Mouse (Mus musculus): ENCODE measurements at regions not wholly inside any gene's neighbourhood (a gene's known extent, or its start where the extent isn't known, plus 50 kb on each side); places are given as distances from the start of the nearest gene placed in this dataset.

DNA sequence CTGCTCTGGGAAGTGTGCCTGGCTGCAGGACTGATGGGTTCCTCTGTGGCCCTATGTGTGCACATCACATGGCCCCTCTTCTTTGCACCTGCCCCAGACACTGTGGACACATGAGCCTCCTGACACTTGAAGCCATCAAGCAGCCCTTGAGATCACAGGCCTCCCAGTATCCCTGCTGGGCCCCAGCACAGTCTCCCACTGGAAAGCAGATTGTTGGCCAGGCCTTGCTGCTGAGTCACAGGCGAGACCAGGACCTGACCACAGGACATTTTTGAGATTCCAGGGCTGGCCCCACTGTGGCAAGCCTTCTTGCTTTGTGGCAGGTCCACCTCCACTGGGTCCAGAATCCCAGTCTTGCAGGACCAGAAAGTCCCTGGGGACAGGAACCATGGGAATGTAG, 105.5 kb upstream of the Ccnd1 start:
- no peak for DNase-seq (ENCODE audit: low spot score in 2 of 2)

DNA sequence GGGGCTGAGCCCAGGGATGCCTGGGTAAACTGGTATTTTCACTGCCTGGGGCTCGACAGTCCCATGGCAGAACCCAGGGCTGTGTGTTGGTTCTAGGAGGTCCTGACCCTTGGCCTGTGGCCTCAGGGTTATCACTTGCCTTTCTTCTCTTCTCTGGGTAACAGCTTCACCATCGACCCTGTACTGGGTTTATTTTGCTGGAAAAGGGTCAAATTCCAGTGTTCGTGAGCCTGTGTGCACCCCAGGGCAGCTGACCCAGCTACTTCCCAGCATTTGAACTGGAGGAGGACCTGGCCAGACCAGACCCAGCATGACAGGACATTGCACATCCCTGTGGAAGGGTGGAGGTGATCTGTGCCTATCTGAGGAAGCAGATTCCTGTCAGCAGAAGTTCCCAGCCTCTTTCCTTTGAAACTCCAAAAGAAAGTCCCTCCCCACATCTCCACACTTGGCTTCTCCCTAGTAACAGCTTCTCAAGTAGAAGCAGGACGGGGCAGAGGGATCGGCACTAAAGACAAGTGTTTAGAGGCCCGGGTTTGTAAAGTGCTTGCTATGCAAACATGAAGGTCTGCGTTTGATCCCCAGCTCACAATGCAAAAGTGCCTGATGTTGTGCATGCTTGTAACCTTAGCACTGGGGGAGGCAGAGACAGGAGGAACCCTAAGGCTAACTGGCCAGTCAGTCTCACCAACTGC, 103.9 kb upstream of the Ccnd1 start:
- DNase-seq (ENCODE audit: low spot score in 2 of 2) = no peak

DNA sequence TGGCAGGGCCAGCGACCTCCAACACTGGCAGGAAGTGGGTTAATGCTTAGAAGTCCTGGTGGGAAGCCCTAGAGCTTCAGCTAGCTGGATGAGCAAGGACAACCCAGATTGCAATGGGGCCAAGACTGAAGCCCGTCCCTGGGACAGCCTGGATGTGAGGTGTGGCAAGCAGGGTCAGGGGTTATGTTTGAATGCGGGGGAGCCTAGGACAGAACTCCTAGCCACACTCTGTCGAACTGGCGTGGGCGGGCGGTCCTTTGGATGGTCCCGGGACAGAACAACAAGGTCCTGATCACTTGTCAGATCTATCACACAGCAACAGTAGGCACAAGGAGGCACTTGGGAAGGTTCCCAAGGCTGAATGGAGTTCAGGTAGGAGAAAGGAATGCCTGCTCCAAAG, 101.1 kb upstream of the Ccnd1 start:
- no peak for DNase-seq (ENCODE audit: low spot score in 2 of 2)

DNA sequence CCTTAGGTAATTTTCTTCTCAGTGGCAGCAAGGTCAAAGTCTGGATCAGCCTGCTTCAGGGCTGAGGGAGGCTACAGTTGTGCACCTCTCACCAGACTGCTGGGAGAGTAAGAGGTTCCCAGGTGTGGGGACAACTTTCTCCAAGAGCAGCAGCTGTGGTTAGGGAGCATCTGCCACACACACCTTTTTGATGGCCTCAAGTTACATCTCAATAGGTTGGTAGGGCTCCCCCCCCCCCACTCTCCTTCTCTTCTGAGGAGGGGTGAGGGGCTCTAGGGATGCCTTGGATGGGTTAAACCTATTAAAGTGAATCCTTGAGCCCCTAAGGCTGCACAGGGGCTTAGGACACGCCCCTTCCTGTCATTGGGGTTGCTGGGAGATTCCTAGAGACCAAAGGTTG, 94.7 kb upstream of the Ccnd1 start:
- no peak for DNase-seq (ENCODE audit: low spot score in 2 of 2)

DNA sequence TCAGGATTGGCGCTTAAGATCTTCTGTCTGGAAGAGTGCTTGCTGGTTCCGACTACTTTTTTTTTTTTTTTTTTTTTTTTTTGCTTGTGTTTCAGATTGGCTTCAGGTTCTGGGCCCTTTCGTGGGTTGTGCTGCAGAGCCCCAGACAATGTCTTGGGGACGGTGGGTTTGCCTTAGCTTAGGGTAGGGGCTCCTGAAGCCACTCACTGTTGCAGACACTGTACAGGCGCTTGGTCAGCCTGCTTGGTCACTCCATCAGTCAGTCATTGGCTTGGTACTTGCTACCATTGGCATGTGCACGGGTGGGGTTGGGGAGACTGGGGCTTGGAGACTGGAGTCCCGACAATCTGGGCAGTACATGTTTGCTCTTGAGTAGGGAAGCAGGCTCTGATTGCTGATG, 91.5 kb upstream of the Ccnd1 start:
- DNase-seq (ENCODE audit: low spot score in 2 of 2) = no peak

DNA sequence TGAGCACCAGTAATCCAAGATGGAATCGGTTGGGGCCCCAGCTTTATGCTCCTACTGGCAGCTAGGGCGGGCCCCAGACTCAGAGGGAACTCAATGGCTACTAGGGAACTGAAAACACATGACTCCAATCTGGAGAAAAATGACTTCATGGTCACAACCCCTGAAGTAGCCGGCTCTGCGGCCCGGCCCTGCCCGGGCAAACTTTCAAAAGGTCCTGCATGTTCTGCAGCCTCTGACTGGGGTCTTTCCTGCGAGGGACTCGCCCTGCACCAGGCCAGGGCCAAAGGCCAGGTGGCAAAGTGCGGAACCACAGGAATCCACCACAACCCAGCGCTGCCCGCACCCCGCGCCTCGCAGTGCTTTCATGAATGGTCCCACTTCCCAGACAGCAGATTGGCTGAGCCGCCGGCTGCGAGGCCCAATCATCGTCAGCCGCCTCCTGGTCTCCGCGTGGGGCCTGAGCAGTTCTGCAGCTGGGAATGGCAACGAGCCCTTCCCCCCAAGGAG, 91.0 kb upstream of the Ccnd1 start:
- peak; percentile 36 to 58 for DNase-seq (ENCODE audit: low spot score in 2 of 2)

DNA sequence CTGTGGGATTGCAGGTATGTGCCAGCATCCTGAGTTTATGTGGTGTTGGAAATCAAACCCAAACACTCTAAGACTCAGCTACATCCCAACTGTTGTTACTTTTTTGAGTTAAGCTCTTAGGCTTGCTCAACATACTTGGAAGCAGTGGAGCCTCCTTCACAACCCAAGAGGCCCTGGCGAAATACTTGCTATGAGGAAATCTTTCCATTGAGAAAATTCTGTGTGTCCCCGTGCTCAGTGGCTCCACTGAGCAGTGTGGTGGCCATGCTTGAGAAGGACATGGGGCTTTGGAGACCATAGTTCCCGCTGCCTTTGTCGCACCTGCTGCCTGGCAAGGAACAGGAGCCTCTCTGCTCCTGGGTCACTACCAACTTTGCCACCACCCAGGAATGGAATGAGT, 89.9 kb upstream of the Ccnd1 start:
- no peak for DNase-seq (ENCODE audit: low spot score in 2 of 2)

DNA sequence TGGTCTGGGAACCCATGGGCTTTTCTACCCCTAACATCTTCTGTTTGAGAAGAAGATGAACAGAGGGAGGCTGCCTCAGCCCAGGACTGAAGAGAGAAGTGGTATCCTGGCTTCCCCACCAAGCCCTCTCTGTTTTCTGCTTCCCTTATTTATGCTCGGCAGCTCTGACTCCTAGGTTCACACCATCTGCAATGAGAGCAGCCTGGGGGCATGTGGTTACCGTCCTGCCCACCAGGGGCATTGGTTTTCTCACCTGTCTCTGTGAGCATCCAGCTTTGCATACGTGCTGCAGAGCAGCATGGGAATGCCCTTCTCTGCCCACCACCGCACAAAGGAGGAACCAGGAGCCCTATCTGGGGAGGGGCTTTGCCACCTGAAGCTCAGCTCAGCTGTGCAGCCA, 89.4 kb upstream of the Ccnd1 start:
- DNase-seq (ENCODE audit: low spot score in 2 of 2) = no peak

DNA sequence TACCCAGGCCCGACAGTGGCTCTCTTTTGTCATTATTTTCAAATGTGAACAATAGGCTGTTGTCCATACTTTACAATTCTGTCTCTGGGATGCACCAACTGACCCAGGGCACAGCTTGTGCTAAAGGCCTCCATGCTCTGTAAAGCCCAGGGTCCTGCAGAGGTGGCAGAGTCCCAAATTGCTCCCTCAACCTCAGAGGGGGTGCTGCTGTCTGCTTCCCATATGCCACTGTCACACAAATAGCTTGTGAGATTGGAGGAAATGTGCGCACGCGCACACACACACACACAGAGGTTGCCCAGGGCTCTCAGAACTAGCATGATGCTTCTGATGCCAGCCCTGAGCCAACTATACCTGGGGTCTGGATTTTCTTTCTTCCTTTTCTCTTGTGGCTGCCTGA, 87.3 kb upstream of the Ccnd1 start:
- no peak for DNase-seq (ENCODE audit: low spot score in 2 of 2)

DNA sequence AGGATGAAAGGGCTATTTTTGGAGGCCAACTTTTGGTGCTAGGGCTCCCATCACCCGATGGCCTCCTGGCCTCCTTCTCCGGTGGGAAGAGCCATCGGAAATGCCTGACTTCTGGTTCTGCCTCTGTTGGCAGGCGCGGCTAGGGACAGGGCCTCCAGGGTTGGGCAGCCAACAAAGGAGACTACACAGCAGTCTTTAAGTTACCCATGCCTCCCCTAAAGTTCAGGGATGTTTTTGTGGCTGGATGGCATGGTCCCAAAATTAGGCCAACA, 86.2 kb upstream of the Ccnd1 start:
- no peak for DNase-seq (ENCODE audit: low spot score in 2 of 2)

DNA sequence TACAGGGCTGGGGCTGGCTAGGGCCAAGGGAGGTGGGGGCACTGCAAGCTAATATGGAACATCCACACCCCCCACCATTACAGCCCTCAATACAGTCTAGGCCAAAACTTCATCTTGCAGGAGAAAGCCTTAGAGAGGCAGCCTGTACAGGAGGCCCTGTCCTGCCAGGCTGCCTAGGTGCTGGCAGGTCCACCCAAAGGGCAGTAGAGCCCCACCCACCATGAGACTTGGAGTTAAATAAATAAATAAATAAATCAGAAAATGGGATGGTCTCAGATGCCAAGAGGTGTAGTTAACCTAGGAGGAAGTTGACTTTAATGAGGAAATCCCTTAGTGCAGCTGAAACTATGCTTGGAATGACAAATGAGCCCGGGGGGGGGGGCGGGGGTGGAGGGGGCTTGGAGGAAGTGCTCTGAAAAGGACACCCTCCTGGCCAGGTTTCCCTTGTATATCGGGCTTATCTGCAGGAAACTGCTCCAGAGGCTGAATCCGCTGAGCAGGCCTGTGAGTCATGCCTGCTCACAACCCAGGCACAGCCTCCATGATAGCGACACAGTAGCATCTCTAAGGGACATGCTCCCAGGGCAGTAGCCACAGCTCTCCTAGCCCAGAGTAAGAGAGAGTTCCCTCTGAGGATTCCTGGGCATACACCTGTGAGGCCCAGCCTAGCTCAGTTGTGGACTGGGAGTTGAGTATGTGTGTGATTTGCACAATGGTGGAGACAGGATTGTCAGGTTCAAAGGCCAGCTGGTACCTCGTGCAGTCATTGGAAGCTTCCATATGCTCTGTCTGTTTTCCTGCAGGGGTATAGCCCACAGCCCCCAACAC, 85.7 kb upstream of the Ccnd1 start:
- no peak for DNase-seq (ENCODE audit: low spot score in 2 of 2)

DNA sequence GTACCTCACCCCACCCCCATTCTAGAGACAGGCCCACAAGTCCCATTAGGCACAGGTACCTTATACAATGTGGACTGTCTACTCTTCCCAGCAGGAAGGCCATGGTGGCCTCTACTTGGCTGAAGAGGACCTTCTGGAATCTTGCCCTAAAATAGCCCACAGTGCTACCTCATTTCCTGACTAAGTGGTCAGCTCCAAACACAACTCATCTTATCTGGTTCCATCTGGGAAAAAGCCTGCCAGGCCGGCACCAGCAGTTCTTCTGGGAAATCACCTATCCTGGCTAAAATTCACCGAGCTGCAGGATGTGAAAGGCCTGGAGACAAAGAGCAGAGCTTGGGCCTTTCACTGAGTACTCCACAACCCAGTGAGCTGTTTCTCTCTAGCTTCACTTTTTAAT, 84.9 kb upstream of the Ccnd1 start:
- no peak for DNase-seq (ENCODE audit: low spot score in 2 of 2)

DNA sequence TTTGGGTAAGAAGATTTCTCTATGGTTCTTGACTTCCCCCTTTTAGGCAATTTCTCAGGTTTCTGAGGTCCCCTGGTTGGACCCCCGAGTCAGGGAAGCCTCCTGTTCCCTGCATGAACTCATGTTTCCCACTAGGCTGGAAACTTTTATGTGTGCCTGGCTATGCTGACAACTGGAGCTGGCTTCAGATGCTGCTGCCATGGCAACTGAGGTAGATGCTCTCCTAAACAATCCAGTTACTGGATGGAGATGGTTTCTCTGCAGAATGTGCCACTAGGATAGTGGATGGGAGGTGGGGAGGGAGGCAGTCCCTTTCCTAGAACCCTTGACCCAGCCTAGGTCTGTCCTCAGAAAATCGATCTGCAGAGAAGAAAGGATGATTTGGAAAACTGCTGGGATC, 79.4 kb upstream of the Ccnd1 start:
- no peak for DNase-seq (ENCODE audit: low spot score in 2 of 2)

DNA sequence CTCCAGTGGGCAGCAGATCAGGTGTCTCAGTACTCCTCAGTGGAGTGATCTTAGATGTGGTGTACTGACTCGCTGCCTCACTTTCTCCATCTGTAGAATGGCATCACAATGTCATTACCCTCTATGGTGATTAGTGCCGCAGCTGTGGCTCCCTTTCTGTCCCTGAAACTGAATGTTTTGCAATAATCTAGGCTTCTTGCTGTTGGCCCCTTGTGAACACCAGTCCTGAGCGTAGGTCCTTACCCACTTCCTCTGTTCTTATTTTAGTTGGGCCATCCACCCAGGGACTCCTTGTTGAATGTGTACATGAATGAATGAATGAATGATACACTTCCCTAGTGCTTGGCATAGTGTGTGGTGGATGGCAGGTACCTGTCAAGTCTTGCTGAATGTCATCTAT, 78.4 kb upstream of the Ccnd1 start:
- no peak for DNase-seq (ENCODE audit: low spot score in 2 of 2)

DNA sequence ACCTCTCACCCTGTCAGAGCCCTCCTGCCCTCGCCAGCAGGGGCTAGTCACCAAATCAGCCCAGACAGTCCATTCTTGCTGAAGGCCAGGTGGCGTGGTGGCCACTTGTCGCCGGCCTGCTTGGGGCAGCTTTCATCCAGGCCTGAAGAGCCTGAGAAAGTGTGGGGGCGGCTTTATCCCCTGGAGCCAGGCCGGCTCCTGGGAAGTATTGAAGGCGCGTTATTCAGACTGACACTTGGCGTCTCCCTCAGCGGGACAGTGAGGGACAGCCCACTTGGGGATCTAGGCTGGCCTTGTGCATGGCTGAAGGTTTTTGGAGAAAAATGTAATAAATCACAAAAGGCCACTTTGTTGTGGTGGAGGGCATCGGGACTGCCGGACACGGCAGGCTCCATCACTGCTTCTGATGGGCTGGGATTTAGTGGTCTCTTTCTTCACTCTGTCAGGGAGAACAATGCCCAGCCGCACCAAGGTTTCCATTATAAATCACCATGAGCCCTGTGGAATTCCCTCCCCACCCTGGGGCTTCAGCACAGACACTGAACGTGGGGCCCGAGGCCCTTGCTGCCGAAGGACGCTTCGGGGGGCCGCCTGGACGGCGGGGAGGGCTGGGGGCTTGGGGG, 75.8 kb upstream of the Ccnd1 start:
- DNase-seq (ENCODE audit: low spot score in 2 of 2) = no peak

DNA sequence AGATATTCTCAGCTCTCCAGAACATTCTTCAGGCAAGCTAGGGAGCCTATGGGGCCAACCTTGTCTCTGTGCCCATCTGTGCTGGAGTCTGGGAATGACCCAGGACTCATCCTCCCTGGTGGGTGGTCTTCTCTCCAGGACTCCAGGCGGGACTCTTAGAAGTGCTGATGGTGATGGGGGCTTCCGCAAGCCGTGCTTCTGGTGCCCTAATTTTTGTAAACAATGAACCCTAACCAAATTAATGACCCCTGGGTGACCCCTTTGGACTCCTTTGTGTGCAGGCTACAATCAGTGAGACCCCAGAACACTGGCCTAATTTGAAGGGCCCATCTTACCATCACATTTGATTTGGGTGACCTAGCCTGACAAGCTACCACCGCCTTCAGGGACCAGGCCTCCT, 71.0 kb upstream of the Ccnd1 start:
- DNase-seq (ENCODE audit: low spot score in 2 of 2) = no peak

DNA sequence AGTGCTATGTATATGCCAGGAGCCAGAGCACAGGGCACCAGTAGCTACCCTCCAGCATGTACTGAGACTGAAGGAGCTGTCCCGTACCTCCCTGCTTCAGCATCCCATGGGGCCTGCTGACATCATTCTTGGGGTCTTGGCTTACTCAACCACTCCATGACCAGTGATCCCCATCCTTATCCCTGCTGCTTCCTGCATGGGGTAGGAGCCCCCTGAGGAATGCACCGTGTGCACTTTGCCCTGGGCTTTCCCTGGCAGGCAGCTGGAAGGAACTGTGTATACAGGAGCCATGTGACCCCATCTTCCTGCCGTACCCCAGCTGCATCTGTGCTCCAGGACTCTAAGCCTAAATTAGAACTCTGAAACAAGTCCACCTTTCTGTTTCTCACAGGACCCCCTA, 70.3 kb upstream of the Ccnd1 start:
- DNase-seq (ENCODE audit: low spot score in 2 of 2) = no peak

DNA sequence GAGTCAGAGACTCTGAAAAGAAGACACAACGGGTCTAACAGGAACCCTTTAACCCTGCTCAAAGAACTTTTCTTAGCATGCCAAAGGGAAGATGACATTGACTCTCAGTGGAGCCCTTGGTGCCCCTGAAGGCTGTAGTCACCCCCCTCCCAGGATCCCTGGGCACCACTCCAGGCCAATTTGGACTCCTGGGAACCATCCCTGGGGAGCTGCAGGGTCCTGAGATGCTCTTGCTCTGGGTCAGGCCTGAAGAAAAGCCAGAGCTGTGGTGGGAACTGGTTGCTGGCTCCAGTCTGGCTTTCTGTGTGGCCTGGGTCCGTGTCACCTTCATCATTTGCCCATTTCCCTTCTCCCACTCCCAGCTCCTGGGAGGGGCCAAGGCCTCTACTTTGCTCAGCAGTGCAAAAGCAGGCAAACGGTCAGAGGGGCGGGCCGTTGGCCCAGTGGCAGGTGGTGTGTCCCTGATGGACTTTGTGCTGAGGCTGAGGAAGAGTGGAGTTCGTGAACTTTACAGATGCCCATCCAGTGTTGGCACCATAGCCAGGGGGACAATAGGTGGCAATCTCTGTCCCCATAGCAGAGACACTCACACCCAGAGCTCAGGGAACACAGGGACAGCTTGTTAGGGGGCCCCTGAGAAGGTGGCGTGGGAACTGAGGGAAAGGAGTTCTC, 69.1 kb upstream of the Ccnd1 start:
- DNase-seq (ENCODE audit: low spot score in 2 of 2) = no peak

DNA sequence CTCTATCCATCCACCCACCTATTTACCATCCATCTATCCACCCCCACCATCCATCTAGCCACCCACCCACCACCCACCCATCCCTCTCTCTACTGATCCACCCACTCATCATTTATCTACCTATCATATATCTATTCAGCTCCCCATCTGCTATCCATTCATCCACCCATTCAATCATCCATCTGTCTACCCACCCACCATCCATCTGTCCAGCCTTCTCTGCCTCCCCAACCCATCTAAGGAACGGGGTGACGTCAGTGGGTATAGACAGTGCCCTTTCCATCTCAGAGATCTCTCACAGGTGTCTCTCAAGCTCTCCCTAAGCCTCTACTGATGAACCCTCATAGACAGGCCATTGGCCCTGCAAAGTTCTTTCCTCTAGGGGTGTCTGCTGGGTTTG, 67.5 kb upstream of the Ccnd1 start:
- DNase-seq (ENCODE audit: low spot score in 2 of 2) = no peak

DNA sequence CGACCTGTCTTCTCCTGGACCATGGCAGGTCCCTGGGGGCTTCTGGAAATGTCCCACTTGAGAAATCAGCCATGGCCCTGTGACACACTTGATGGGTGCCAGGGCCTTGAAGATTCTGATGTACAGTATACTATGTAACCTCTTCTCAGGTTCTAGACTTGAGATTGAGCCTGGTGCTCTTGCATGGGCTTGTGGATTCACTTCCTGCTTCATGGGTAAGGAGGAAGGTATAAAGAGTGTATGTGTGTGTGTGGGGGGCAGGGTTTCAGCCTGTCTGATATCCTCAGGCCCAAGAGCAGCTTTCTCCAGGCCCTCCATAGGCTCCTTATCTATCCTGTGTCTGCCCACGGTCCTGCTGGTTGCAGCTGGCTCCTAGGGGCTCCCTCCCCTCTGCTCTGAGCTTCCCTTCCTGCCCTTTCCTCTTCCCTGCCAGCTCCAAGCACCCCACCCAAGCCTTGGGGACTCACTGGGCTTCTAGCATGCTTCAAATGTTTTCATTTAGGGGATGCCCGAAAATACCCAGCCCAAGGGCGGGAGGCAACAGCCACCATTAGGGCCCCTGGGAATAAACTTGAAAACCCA, 61.9 kb upstream of the Ccnd1 start:
- DNase-seq (ENCODE audit: low spot score in 2 of 2) = no peak

DNA sequence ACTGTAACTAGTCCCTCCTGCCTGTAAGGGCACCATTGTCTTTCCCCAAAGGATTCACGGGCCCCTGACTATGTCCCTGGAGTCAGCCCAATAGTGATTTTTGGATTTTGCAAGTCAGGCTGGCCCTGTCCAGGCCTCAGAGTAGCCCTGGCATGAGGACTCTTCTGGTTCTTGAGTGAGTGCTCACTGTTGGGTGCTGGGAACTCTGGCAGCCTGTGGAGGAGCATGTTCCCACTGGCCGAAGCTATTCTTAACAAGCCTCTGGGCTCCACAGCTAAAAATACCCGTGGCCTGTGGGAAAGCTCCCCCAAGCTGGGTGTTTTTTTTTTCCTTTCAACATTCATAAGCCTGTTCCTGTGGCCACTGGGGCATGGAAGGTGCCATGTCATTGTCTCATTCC, 60.0 kb upstream of the Ccnd1 start:
- no peak for DNase-seq (ENCODE audit: low spot score in 2 of 2)

DNA sequence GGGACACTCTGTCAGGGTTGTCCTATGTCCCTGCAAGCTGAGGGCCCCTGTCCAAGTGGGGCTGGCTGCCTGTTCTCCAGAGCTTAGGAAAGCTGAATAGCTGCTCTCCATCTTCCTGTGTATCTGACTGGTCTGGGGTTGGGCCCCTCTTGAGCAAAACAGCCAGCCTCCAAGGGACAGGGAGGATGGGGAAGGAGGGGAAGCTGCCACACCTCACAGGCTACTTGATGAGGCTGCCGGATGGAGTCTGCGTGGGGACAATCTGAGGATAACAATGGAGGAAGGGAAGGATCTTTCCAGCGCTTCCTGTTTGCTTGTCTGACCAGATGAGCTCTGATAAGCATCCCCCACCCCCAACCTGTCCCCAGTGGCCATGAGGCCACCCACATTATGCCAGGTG, 57.1 kb upstream of the Ccnd1 start:
- no peak for DNase-seq (ENCODE audit: low spot score in 2 of 2)

Data from adrenal gland, postnatal 4 days (tissue).